Mouse (Mus musculus) ZHBTc4 (cell line): ENCODE results near the gene Vrk3.
A peak's percentile ranks its signal among the peaks of the same experiment; 100 is the strongest.
"Not testable (repeated sequence)": the region's sequence is repeated elsewhere in the genome, so short reads cannot be mapped to it uniquely, and the experiment has no call there.

Experiments used
- DNase-seq: peaks from one replicate; pipeline ENCODE4 v3.0.0-alpha.2; 2011; ENCODE audit warnings: low read depth, low spot score

Vrk3 gene

DNA sequence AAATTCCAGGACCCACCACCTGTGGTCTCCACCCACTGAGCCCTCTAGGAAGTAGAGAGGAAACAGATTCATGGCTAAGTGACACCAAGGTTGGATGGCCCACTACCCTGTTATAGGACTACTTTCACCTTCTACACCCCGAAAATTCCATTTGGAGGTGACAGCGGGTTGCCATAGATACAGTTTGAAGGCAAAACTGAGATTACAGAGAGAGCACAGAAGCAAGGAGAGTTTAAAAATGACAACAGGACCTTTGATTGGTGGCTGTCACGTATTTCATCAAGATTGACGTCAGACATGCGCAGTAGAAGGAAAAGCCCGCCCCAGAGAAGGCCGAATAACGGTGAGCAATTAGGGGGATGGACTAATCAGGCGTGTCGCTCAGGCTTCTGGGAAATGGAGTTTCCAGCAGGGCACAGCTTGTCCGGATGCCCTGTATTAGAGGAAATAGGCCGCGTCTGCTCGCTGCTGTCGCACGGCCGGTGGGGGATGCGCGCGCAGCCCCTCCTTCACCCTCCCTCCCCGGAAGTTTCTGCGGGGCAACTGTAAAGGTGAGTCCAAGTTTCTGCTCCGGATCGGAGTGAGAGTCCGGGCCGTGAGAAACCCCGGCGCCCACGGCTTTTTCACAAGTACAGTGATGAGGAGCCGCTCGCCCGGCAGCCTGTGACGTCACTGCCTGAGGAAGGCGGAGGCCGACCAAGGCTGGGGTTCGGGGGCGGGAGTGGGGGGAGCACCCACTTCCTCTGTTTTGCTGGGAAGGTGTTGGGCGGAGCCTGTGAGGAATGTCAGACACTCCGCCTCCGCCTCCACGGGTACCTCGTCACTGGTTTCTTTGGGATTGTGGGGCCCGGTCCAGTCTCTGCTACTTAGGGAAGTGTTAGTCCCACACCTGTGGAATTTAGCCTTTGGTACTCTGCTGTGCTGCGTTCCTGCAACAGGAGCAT, at the start of gene Vrk3:
TSS of gene Vrk3 (plus strand) at position 313 of the 944 bp plus-strand sequence.
- DNase-seq, result peak; percentile 99

DNA sequence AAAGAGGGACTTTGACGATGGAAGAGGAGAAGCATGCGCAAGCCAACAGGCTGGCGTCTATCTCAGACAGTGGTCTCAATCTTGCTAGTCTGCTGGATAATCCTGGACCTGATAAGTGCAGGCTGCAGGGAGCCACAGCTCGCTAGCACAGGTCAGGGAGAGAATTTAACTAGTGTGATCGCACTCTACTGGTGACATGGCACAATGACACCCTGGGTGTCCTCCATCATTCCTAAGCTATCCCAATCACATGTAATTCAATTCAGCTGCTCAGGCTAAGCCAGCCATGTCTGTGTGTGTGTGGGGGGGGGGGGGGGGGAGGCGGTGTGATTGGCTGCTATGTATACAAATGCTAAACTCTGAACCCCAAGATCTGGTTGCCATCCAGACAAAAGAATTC, 46.3 kb upstream of the Vrk3 start:
- DNase-seq, result peak; percentile 86

DNA sequence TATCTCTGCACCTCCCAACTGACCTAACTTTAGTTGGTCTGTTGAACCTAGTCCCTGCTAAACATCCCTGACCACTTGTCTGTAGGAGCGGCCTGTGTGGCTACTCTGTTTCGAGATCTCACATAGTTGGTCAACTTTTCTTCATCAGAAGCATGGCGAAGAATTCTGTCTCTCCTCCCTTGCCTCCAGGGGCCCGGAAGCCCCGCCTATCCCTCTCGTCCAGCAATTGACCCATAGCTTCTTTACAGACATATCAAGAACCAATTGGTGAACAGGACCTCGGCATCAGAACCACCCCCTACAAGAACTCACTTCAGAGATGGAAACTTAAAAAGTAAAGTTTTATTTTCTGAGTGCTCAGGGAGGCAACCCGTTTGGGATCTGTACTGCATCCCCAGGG, 45.2 kb upstream of the Vrk3 start:
- peak; percentile 62 for DNase-seq

DNA sequence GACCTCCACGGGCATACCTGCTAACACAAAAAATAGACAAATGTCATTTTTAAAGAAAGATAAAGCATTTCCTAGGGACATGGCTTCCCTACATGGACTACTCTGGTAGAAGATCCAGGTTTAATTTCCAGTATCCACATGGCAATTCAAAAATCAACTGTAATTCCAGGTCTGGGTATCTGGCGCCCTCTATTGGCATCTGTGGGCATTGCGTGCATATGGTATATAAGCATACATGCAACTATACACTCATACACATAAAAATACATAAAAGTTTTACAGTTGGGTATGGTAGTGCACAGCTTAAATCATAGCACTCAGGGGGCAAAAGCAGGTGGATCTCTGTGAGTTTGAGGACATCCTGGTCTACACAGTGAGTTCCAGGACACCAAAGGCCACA, 43.9 kb upstream of the Vrk3 start:
- DNase-seq, result peak; percentile 74

DNA sequence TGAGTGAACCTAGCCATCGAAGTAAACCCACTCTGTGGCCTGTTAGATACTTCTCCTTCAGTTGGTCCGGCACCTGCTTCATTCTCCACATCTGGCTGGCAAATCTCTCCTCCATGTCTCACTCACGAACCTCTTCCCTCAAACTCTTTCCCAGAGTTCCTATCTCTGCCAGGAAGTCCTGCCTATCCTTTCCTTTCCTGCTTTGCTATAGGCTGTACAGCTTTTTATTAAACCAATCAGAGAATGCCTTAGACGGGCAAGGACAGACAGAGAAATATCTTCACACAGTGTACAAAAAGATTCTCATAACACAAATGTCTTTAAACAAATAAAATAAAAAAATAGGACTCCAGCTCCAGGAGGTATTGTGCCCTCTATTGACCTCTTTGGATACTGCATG, 43.1 kb upstream of the Vrk3 start:
- peak; percentile 88 for DNase-seq

DNA sequence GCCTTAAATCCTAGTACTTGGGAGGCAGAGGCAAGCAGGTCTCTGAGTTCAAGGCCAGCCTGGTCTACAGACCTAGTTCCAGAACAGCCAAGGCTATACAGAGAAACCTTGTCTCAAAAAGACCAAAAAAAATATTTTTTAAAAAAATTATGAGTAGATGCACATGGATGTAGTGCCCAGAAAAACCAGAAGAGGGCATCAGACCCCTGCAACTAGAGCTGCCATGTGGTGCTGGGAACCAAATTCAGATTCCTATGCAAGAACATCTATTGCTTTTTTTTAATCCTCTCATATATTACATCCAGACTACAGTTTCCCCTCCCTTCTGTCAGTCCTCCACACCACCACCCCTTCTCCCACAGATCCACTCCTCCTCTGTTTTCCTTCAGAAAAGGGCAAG, 41.9 kb upstream of the Vrk3 start:
- DNase-seq, result peak; percentile 72

DNA sequence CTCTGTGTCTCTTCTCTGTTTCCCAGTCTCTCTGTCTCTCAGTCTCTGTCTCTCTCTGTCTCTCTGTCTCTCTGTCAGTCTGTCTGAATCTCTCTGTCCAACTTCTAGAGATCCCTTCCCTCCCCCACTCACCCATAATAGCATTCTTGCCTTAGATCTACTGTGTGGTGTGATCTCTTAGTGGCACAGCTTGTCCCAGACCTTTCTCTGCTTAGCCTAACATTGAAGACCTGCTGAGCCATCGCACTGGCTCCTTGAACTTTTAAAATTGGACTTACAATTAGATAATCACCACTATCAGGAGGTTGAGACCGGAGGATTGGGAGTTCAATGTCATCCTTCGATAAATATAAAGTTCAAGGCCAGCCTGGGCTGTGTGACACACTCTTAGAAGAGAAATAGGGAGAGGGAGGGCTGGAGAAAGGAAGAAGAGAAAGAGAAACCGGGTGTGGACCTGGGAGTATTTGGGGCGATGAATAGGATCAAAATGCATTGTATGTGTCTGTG, 41.0 kb upstream of the Vrk3 start:
- no peak for DNase-seq

DNA sequence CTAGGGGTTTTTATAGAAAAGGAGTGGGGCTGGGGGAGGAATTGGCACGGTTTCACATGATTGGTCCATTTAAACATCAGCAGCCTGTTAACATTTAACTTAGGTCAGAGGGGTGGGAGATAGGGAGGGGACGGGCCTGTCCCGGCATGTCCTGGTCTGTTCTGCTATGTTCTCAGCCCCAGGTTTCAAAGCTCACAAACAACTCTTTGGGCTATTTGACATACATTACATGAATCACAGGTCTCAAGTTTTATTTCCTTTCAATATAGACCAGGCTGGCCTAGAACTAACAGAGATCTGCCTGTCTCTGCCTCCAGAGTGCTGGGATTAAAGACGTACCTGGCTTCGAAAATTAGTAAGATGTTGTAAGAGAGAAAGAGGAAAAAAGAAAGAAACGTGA, 40.1 kb upstream of the Vrk3 start:
- DNase-seq, result not testable (repeated sequence)

DNA sequence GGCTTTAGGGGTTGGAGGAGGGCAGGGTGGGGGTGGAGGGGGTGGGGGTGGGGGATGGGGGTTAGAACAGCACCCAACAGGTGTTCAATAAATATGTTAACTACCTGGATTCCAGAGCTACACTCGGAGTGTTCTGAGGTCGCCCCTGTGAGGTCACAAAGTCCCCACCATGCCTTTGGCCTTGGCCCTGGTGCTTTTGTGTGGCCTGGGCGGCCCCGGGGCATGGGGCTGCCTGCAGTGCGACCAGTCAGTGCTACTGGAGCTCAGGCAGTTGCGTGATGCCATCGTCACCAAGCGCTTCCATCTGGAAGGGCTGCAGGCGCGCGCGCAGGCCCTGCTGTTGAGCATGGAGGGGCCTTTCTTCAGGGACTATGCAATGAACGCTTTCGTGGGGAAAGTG, 39.6 kb upstream of the Vrk3 start, which contains the start of gene Izumo2:
TSS of gene Izumo2 (plus strand) at position 169 of the 400 bp plus-strand sequence.
- peak; percentile 89 for DNase-seq

DNA sequence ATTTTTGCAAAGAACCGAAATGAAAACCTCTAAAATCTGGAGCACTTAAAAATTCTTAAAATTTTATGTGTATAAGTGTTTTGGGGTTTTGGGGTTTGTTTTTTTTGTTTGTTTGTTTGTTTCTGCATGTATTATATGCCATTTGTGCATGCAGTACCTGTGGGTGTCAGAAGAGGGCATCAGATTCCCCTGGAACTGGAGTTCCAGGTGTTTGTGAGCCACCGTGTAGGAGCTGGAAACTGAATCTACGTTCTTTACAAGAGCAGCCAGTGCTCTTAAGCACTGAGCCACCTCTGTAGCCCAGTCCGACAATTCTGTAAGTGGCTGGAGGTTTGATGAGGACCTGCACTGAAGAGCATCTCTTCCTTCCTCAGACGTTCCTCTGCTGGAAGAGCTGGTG, 38.3 kb upstream of the Vrk3 start:
- peak; percentile 76 for DNase-seq

DNA sequence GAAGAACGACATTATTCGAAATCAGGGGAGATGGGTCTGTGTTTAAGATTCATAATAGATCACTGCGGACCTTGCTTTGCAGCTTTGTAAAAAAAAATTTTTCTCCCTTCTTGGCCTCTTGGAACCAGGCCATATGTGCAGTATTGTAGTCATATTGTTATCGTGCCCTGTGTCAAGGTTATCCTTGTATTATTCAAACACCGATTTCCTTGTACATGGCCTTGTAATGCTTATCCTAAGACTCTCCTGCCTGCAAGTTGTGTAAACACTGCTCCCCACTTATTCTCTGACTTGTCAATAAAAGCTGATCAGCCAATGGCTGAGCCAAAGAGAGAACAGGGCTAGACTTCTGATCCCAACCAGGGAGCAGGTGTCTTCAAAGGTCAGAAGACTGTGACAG, 26.2 kb upstream of the Vrk3 start:
- DNase-seq, result no peak

DNA sequence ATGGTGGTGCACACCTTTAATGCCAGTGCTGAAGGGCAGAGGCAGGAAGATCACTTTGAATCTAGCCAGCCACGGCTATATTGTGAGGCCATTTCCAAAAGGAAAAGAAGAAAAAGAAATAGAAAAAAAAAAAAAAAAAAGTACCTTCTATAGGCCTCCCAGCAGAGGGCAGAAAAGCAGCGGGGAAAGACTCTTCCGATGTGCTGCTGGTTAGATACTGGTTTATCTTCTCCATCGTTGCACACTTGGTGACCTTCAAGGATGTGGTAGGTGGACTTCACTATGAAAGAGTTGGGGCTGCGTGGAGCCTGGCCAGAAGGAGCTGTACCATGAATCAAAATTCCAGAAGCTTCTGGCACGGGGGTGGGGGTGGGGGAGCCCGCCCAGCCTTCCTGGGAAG, 23.9 kb upstream of the Vrk3 start:
- DNase-seq, result peak; percentile 45

DNA sequence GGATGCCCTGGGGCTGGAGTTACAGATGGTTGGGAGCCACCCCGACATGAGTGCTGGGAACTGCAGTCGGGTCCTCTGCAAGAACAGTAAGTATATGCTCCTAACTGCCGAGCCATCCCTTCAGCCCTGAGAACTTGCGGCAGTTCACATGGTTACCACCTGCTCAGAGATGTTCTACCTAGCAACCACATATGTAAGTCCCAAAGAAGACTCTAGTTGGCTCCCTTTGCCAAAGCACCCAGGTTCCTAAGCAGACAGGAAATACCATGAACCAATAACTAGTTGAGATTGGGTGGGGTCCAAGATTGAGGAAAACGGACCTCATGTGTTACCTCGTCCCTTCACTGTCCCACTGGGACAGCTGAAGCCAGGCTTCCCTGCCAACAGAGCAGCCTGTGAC, 21.9 kb upstream of the Vrk3 start:
- DNase-seq, result no peak

DNA sequence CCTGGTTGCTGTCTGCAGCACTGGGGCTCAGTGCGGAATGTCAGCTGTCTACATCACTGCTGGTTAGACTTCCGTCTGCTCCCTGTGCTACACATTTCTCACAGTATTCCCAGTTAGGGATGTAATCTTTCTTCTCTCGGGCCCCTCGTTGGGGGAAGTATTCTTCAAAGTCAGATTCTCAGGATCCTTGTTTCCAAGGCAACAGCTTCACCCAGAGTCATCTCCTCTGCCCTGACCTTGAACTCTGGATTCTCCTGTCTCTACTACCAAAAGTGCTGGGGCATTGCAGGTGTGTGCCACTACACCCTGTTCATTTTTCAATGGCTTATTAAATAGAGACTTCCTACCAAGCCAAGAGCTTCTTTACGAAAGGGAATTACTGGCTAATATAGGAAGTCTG, 21.1 kb upstream of the Vrk3 start:
- DNase-seq, result no peak

DNA sequence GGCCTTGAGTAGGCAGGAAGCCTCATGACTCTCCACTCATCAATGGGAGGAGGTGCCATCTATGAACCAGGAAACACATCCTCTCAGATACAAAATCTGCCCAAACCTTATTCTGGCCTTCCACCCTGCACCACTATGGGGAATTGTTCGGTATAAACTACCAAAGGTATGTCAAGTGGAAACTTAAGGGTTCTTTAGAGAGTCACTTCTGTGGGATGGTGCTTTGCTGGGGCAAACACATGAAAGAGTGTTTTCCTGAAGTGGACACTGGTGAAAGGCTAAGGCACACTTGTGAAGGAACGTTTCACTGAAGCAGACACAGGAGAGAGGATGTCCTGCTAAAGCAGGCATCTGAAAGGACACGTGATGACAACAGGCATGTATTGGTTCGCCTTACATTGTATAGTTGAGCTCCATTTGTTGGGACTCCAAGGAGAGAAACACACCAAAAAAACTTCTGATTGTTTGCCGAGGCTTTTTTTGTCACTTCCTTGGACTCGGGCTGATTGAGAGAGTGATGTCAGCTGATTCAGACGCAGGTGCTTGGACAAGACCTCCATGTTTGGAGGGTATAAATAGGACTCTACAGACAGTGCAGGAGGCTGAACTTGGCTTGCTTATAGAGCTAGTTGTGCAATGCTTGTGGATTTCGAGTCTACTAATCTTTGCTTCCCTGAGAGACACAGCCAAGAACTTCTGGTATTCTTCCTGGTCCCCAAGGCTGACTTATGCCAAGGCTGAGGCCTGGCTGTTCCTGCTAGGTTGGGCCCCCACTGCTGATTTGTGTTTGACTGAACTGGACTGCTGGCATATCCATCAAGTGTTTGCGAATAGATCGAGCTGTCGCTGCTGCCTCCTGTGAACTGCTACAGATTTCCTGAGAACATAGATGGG, 19.9 kb upstream of the Vrk3 start:
- no peak for DNase-seq

DNA sequence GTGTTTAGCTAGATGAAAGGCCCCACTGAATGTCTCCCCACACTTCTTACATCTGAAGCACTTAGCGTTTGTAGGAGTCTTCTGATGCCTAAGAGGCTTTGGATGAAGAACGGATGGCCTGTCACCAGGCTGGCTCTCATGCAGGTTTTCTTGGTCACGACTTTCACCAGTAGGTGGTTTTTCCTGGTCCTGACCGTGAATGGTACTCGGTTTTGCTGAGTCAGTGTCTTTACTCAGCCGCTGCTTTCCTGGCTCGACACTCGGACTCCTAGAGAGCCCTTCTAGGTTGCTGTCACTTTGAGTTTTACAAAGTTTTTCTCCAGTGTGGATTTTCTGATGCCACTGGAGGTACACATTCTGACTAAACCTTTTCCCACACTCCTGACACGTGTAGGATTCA, 14.5 kb upstream of the Vrk3 start:
- no peak for DNase-seq

DNA sequence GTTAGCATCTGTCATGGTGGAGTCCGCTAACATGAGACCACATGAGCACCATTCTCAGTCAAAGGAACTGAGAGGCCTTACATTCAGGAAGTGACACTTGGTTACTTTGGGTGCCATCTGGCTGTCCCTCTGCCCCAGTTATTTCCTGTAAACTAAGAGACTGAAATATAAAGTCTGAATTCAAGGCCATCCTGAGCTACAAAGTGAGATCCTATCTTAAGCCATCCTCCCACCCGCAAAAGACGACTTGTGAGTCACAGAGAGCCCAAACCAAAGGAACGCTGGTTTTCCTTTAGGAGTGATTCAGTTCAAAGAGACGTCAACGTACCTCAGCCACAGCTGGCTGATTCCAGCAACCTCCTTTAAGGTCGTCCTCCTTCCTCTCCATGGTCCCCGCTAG, 6.9 kb upstream of the Vrk3 start:
- DNase-seq, result no peak

DNA sequence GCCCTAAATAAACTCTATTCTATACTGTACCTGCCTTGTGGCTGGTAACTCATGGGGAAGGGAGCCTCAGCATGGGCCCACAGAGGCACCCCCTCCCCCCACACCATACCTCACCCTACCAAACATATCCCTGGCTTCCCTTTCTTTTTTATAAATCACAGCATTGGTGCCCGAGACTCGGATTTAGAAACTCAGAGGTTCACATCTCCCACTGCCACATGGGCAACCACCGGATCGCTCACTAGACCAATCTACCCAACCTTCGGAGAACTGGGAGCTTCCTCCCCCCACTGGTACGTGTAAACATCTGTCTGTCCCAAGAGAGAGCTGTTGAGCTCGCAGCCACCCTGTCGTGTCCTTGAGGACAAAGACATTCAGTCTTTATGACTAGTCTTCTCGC, 3.9 kb upstream of the Vrk3 start:
- DNase-seq, result no peak

DNA sequence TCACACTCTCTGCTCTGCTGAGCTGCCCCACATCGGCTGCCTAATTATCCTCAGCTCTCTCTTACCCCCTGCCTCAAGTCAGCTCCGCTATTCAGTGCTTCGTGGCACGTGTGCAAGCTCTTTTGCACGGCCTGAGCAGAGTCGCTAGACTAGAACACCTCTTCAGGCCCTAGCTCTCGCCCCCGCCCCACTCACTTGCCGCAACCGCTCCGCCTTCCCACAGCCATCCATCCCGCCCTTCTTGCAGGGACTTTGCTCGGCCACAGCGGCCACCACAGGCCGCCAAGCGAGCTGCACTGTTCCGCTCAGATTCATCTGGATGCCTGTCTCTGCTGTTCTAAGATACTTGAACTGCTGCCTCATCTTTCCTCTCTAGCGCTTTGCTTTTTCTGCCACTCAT, 3.1 kb upstream of the Vrk3 start:
- peak; percentile 95 for DNase-seq

DNA sequence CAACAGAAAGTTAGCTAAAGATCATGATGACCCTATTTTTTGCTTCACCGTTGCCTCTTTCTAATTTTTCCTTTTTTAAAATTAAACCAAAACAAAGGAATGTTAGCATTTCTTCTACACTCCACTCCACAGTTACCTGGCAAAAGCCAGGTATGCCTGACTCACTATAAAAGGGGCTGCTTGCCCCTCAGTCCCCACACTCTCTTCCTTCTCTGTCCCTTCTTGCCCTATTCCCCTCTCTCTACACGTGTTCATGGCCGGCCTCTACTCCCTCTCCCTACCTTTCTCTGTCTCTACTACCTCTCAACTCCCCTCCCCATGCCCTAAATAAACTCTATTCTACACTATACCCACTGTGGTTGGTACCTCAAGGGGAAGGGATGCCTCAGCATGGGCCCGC, 1.1 kb upstream of the Vrk3 start:
- DNase-seq, result no peak

DNA sequence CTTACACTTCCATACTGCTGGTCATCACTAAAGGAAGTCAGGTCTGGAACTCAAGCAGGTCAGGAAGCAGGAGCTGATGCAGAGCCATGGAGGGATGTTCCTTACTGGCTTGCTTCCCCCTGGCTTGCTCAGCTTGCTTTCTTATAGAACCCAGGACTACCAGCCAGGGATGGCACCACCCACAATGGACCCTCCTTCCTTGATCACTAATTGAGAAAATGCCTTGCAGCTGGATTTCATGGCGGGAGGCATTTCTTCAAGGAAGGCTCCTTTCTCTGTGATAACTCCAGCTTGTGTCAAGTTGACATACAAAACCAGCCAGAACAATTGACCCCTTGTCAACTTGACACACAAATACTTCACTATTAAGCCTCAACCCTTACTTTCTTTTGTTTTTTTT, 2.7 kb downstream of the Vrk3 start, which contains the start of gene Zfp473:
TSS of gene Zfp473 (minus strand) at position 101 of the 400 bp plus-strand sequence.
- DNase-seq, result not testable (repeated sequence)

DNA sequence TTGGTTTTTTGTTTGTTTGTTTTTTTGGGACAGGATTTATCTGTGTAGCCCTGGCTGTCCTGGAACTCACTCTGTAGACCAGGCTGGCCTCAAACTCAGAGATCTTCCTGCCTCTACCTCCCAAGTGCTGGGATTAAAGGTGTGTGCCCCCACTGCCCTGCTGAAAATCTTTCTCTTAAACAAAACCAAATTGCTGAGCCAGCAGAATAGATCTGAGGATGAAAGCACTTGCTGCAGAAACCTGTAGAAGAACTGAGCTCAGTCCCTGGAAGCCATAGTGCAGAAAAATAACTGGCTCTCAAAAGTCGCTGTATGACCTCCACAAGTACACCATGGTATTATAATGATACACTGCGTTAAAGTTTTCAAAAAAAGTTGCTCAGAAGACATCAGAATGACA, 9.0 kb downstream of the Vrk3 start:
- no peak for DNase-seq
